Mouse (Mus musculus): Measurements from ENCODE around the gene Smpd2. TPM values are rescaled to one million over a fixed set of nuclear protein-coding genes. Genes with fewer than 3 reads are reported as not detected.
A peak's percentile ranks its signal among the peaks of the same experiment; 100 is the strongest.

Smpd2 gene
- polyA plus RNA-seq, 1 experiment = 26.4 TPM

GRCm38 (mm10) chr10:41519640-41520409 lies 29.7 kb upstream of the Smpd2 start:
- peak overlapping the region; percentile 88 for H3K4me2 ChIP-seq (ENCODE audit: low read depth)
- peaks cover 16% of the 10 kb centered on the region for H3K36me3 ChIP-seq (ENCODE audit: control insufficient read depth, insufficient read depth)
- peak overlapping the region; percentile 75 for H3K4me3 ChIP-seq
- H3K79me2 ChIP-seq (ENCODE audit: control insufficient read depth, insufficient read depth) = peaks cover 53% of the 10 kb centered on the region
- peak overlapping the region; percentile 62 for H3ac ChIP-seq (ENCODE audit: control insufficient read depth, insufficient read length)
- no peaks in the 10 kb centered on the region for H3K27me3 ChIP-seq (ENCODE audit: control insufficient read depth, insufficient read depth, insufficient read length)
- TF ChIP-seq MAX (IDR thresholded peaks at IDR 0.05; ENCODE audit: low read depth) (no peak), TCF3 (IDR thresholded peaks at IDR 0.05; ENCODE audit: insufficient read length, low read depth) (no peak), TCF12 (IDR thresholded peaks at IDR 0.05; ENCODE audit: insufficient read depth, poor library complexity, severe bottlenecking) (no peak), POLR2AphosphoS2 (IDR thresholded peaks at IDR 0.05; ENCODE audit: insufficient read length, low read depth) (no peak), MYOG (IDR thresholded peaks at IDR 0.05; ENCODE audit: control insufficient read depth in 1 of 3, insufficient read depth in 1 of 3, insufficient read length in 2 of 3, low read depth in 2 of 3) (peak in 1 of 3 experiments; percentile 34), SRF (IDR thresholded peaks at IDR 0.05; ENCODE audit: control insufficient read depth, insufficient read length, low read depth) (no peak), USF1 (IDR thresholded peaks at IDR 0.05; ENCODE audit: low read depth) (no peak), REST (IDR thresholded peaks at IDR 0.05; ENCODE audit: insufficient read depth, insufficient read length) (no peak)

GRCm38 (mm10) chr10:41518981-41519618 lies 28.9 kb upstream of the Smpd2 start, which contains the start of gene Cd164:
Cd164 (plus strand) TSS chr10:41519414.
- TF ChIP-seq MYOG (IDR thresholded peaks at IDR 0.05; ENCODE audit: control insufficient read depth in 1 of 3, insufficient read depth in 1 of 3, insufficient read length in 2 of 3, low read depth in 2 of 3) (peak in 2 of 3 experiments; percentile 43 to 50), MAX (IDR thresholded peaks at IDR 0.05; ENCODE audit: low read depth) (no peak), E2F4 (IDR thresholded peaks at IDR 0.05; ENCODE audit: insufficient read depth) (no peak), CEBPB (IDR thresholded peaks at IDR 0.05; ENCODE audit: insufficient read depth, poor library complexity, severe bottlenecking) (no peak), TCF3 (IDR thresholded peaks at IDR 0.05; ENCODE audit: insufficient read length, low read depth) (peak; percentile 10), SRF (IDR thresholded peaks at IDR 0.05; ENCODE audit: control insufficient read depth, insufficient read length, low read depth) (no peak), MYOD1 (IDR thresholded peaks at IDR 0.05; ENCODE audit: control insufficient read depth in 1 of 3, insufficient read length in 2 of 3, low read depth in 2 of 3) (peak in 2 of 3 experiments; percentile 59 to 79), USF1 (IDR thresholded peaks at IDR 0.05; ENCODE audit: low read depth) (peak; percentile 89), POLR2AphosphoS2 (IDR thresholded peaks at IDR 0.05; ENCODE audit: insufficient read length, low read depth) (peak; percentile 99), REST (IDR thresholded peaks at IDR 0.05; ENCODE audit: insufficient read depth, insufficient read length) (peak; percentile 5), TCF12 (IDR thresholded peaks at IDR 0.05; ENCODE audit: insufficient read depth, poor library complexity, severe bottlenecking) (no peak), POLR2A (IDR thresholded peaks at IDR 0.05; ENCODE audit: insufficient read length, low read depth) (peak; percentile 90)

GRCm38 (mm10) chr10:41518508-41518980 lies 28.4 kb upstream of the Smpd2 start:
- peak overlapping the region; percentile 62 for H3ac ChIP-seq (ENCODE audit: control insufficient read depth, insufficient read length)
- peak overlapping the region; percentile 75 for H3K4me3 ChIP-seq
- H3K36me3 ChIP-seq (ENCODE audit: control insufficient read depth, insufficient read depth) = peaks cover 5% of the 10 kb centered on the region
- no peaks in the 10 kb centered on the region for H3K27me3 ChIP-seq (ENCODE audit: control insufficient read depth, insufficient read depth, insufficient read length)
- TF ChIP-seq MYOG (IDR thresholded peaks at IDR 0.05; ENCODE audit: control insufficient read depth in 1 of 3, insufficient read depth in 1 of 3, insufficient read length in 2 of 3, low read depth in 2 of 3) (no peak), CEBPB (IDR thresholded peaks at IDR 0.05; ENCODE audit: insufficient read depth, poor library complexity, severe bottlenecking) (no peak), E2F4 (IDR thresholded peaks at IDR 0.05; ENCODE audit: insufficient read depth) (no peak), TCF3 (IDR thresholded peaks at IDR 0.05; ENCODE audit: insufficient read length, low read depth) (no peak), POLR2AphosphoS2 (IDR thresholded peaks at IDR 0.05; ENCODE audit: insufficient read length, low read depth) (no peak), POLR2A (IDR thresholded peaks at IDR 0.05; ENCODE audit: insufficient read length, low read depth) (no peak), REST (IDR thresholded peaks at IDR 0.05; ENCODE audit: insufficient read depth, insufficient read length) (no peak)
- peak overlapping the region; percentile 59 for H3K4me2 ChIP-seq (ENCODE audit: low read depth)
- H3K79me2 ChIP-seq (ENCODE audit: control insufficient read depth, insufficient read depth) = peaks cover 41% of the 10 kb centered on the region

More at GRCm38 (mm10) chr10:41518981-41519618, 28.9 kb upstream of the Smpd2 start, which contains the start of gene Cd164:
- Histone ChIP-seq H3K4me3 (peak within 1 kb of the TSS; percentile 75), H3ac (ENCODE audit: control insufficient read depth, insufficient read length) (peak within 1 kb of the TSS; percentile 62), H3K79me2 (ENCODE audit: control insufficient read depth, insufficient read depth) (peaks cover 46% of the 10 kb centered on the region), H3K36me3 (ENCODE audit: control insufficient read depth, insufficient read depth) (peaks cover 10% of the 10 kb centered on the region), H3K27me3 (ENCODE audit: control insufficient read depth, insufficient read depth, insufficient read length) (no peaks in the 10 kb centered on the region), H3K4me2 (ENCODE audit: low read depth) (peak within 1 kb of the TSS; percentile 88)

- Histone ChIP-seq H3K79me2 (ENCODE audit: control insufficient read depth, insufficient read depth) (peaks cover 4% of the 10 kb centered on the region), H3K4me3 (no peak overlapping the region), H3K27me3 (ENCODE audit: control insufficient read depth, insufficient read depth, insufficient read length) (no peaks in the 10 kb centered on the region), H3K4me2 (ENCODE audit: low read depth) (no peak overlapping the region), H3K36me3 (ENCODE audit: control insufficient read depth, insufficient read depth) (no peaks in the 10 kb centered on the region), H3ac (ENCODE audit: control insufficient read depth, insufficient read length) (no peak overlapping the region)
- no peak for TF ChIP-seq REST (IDR thresholded peaks at IDR 0.05; ENCODE audit: insufficient read depth, insufficient read length)
- TF ChIP-seq MYOD1 (IDR thresholded peaks at IDR 0.05; ENCODE audit: control insufficient read depth in 1 of 3, insufficient read length in 2 of 3, low read depth in 2 of 3) = no peak
- TF ChIP-seq POLR2A (IDR thresholded peaks at IDR 0.05; ENCODE audit: insufficient read length, low read depth) = no peak
Observed at GRCm38 (mm10) chr10:41514921-41515320, 24.8 kb upstream of the Smpd2 start.
